Mouse (Mus musculus): ENCODE results near the gene Eif2ak4. TPM values are rescaled to one million over a fixed set of nuclear protein-coding genes. Genes with fewer than 3 reads are reported as not detected.

Gene Eif2ak4
- polyA plus RNA-seq, 1 experiment from 2014 or later = 3.1 TPM

- no peak overlapping the region for H3K4me3 ChIP-seq (ENCODE audit: low read depth, low read length)
- no peak overlapping the region for H3K4me2 ChIP-seq (ENCODE audit: low read depth, low read length)
- H3K9me3 ChIP-seq (ENCODE audit: low read length) = no peaks in the 10 kb centered on the region
- H3K36me3 ChIP-seq (replicated peaks; ENCODE audit: insufficient read depth, low read length) = peaks cover 24% of the 10 kb centered on the region
- WGBS (ENCODE audit: insufficient replicate concordance) = 68% methylated on average over 6 of the region's 6 CpGs
- H3K9ac ChIP-seq (replicated peaks) = no peak overlapping the region
- DNase-seq (no peak), ATAC-seq (peak; percentile 96)
- 0 out of 2 replicates have a peak, but pooled peaks cover 4% of the 10 kb centered on the region for H3K4me1 ChIP-seq (ENCODE audit: insufficient read depth)
- H3K27me3 ChIP-seq (ENCODE audit: insufficient read depth, low read length) = no peaks in the 10 kb centered on the region
- H3K27ac ChIP-seq (ENCODE audit: low read depth) = peak overlapping the region; percentile 35; the same call in 1 of the 2 replicates
- TF ChIP-seq CTCF (IDR thresholded peaks at IDR 0.05; ENCODE audit: low read depth) = no peak
- TF ChIP-seq EP300 (IDR thresholded peaks at IDR 0.05; ENCODE audit: low read depth) = no peak
Measured at GRCm38 (mm10) chr2:118451056-118451455, 62.6 kb downstream of the Eif2ak4 start.

GRCm38 (mm10) chr2:118457029-118457428 is 68.6 kb downstream of the Eif2ak4 start:
- Histone ChIP-seq H3K27me3 (ENCODE audit: insufficient read depth, low read length) (no peaks in the 10 kb centered on the region), H3K4me1 (ENCODE audit: insufficient read depth) (no peaks in the 10 kb centered on the region), H3K4me3 (ENCODE audit: low read depth, low read length) (no peak overlapping the region), H3K36me3 (replicated peaks; ENCODE audit: insufficient read depth, low read length) (peaks cover 42% of the 10 kb centered on the region), H3K27ac (ENCODE audit: low read depth) (no peak overlapping the region), H3K4me2 (ENCODE audit: low read depth, low read length) (no peak overlapping the region), H3K9ac (replicated peaks) (no peak overlapping the region), H3K9me3 (ENCODE audit: low read length) (no peaks in the 10 kb centered on the region)
- no peak for DNase-seq
- TF ChIP-seq CTCF (IDR thresholded peaks at IDR 0.05; ENCODE audit: low read depth) (no peak), EP300 (IDR thresholded peaks at IDR 0.05; ENCODE audit: low read depth) (no peak)
- ATAC-seq = no peak
- 84% methylated on average over 3 of the region's 3 CpGs for WGBS (ENCODE audit: insufficient replicate concordance)

DNA sequence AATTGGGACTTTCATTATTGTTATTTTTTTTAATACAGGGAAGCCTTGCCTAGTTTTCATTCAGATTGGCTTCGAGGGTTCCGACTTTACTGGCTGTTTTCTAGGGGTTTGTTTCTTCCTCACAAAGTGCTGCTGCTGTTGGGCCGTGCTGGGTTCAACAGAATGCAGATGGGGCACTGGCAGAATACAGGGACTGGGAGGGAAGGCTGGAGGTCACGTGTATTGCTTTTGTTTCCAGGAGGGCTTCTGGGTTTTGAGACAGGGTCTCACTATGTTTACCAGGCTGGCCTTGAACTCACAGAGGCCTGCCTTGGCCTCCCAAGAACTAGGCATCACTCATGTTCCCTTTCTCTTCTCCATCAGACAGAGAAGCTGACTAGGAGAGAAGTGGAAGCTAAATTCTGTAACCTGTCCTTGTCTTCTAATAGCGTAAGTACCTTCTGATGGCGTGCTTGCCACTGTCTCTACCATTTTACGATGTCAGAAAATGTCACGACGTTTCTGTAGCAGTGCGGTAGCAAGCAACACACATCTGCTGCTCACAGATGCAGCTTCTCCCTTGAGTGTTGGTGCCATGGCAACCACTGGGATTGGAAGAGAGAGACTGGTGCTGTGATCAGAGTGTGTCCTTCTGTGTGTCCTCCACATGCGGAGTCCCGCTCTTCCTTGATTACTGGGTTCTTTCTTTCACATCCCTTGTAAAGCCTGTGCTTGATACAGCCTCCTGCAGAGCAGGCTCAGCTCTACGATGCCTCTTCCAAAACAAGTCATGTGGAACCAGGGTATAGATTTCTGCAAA is 69.2 kb downstream of the Eif2ak4 start:
- Histone ChIP-seq H3K27me3 (ENCODE audit: insufficient read depth, low read length) (no peaks in the 10 kb centered on the region), H3K9ac (replicated peaks) (no peak overlapping the region), H3K4me2 (ENCODE audit: low read depth, low read length) (no peak overlapping the region), H3K36me3 (replicated peaks; ENCODE audit: insufficient read depth, low read length) (peaks cover 43% of the 10 kb centered on the region), H3K4me1 (ENCODE audit: insufficient read depth) (no peaks in the 10 kb centered on the region), H3K27ac (ENCODE audit: low read depth) (no peak overlapping the region), H3K9me3 (ENCODE audit: low read length) (no peaks in the 10 kb centered on the region), H3K4me3 (ENCODE audit: low read depth, low read length) (no peak overlapping the region)
- TF ChIP-seq EP300 (IDR thresholded peaks at IDR 0.05; ENCODE audit: low read depth) (no peak), CTCF (IDR thresholded peaks at IDR 0.05; ENCODE audit: low read depth) (no peak)
- DNase-seq = no peak
- ATAC-seq = no peak
- WGBS (ENCODE audit: insufficient replicate concordance) = 90% methylated on average over 13 of the region's 13 CpGs

- Histone ChIP-seq H3K4me1 (ENCODE audit: insufficient read depth) (no peaks in the 10 kb centered on the region), H3K9me3 (ENCODE audit: low read length) (no peaks in the 10 kb centered on the region), H3K9ac (replicated peaks) (no peak overlapping the region), H3K4me3 (ENCODE audit: low read depth, low read length) (no peak overlapping the region), H3K36me3 (replicated peaks; ENCODE audit: insufficient read depth, low read length) (peaks cover 47% of the 10 kb centered on the region), H3K27ac (ENCODE audit: low read depth) (no peak overlapping the region), H3K27me3 (ENCODE audit: insufficient read depth, low read length) (no peaks in the 10 kb centered on the region), H3K4me2 (ENCODE audit: low read depth, low read length) (no peak overlapping the region)
- TF ChIP-seq CTCF (IDR thresholded peaks at IDR 0.05; ENCODE audit: low read depth) (no peak), EP300 (IDR thresholded peaks at IDR 0.05; ENCODE audit: low read depth) (no peak)
- DNase-seq (no peak), ATAC-seq (no peak)
- 78% methylated on average over 16 of the region's 16 CpGs for WGBS (ENCODE audit: insufficient replicate concordance)
Measured at GRCm38 (mm10) chr2:118461480-118462165, 73.2 kb downstream of the Eif2ak4 start.

GRCm38 (mm10) chr2:118463480-118463879 is 75.1 kb downstream of the Eif2ak4 start:
- DNase-seq = no peak

GRCm38 (mm10) chr2:118464450-118464849 is 76.0 kb downstream of the Eif2ak4 start:
- H3K9ac ChIP-seq (replicated peaks) = no peak overlapping the region
- TF ChIP-seq EP300 (IDR thresholded peaks at IDR 0.05; ENCODE audit: low read depth) (no peak), CTCF (IDR thresholded peaks at IDR 0.05; ENCODE audit: low read depth) (no peak)
- no peaks in the 10 kb centered on the region for H3K4me1 ChIP-seq (ENCODE audit: insufficient read depth)
- no peak overlapping the region for H3K4me2 ChIP-seq (ENCODE audit: low read depth, low read length)
- no peak overlapping the region for H3K4me3 ChIP-seq (ENCODE audit: low read depth, low read length)
- no peaks in the 10 kb centered on the region for H3K27me3 ChIP-seq (ENCODE audit: insufficient read depth, low read length)
- ATAC-seq (no peak), DNase-seq (no peak)
- no peaks in the 10 kb centered on the region for H3K9me3 ChIP-seq (ENCODE audit: low read length)
- 77% methylated on average over 3 of the region's 3 CpGs for WGBS (ENCODE audit: insufficient replicate concordance)
- peaks cover 53% of the 10 kb centered on the region for H3K36me3 ChIP-seq (replicated peaks; ENCODE audit: insufficient read depth, low read length)
- H3K27ac ChIP-seq (ENCODE audit: low read depth) = no peak overlapping the region

More at GRCm38 (mm10) chr2:118463480-118463879, 75.1 kb downstream of the Eif2ak4 start:
- H3K27me3 ChIP-seq (ENCODE audit: insufficient read depth, low read length) = no peaks in the 10 kb centered on the region
- no peak overlapping the region for H3K27ac ChIP-seq (ENCODE audit: low read depth)
- H3K4me3 ChIP-seq (ENCODE audit: low read depth, low read length) = no peak overlapping the region
- H3K4me2 ChIP-seq (ENCODE audit: low read depth, low read length) = no peak overlapping the region
- no peak for ATAC-seq
- no peak overlapping the region for H3K9ac ChIP-seq (replicated peaks)
- peaks cover 47% of the 10 kb centered on the region for H3K36me3 ChIP-seq (replicated peaks; ENCODE audit: insufficient read depth, low read length)
- no peak for TF ChIP-seq EP300 (IDR thresholded peaks at IDR 0.05; ENCODE audit: low read depth)
- no peak for TF ChIP-seq CTCF (IDR thresholded peaks at IDR 0.05; ENCODE audit: low read depth)
- 91% methylated on average over 5 of the region's 5 CpGs for WGBS (ENCODE audit: insufficient replicate concordance)
- H3K9me3 ChIP-seq (ENCODE audit: low read length) = no peaks in the 10 kb centered on the region
- H3K4me1 ChIP-seq (ENCODE audit: insufficient read depth) = no peaks in the 10 kb centered on the region

Data from liver, postnatal 0 days (tissue).